Mouse (Mus musculus): ENCODE data around the gene Ndfip2.

The Ndfip2 gene

DNA sequence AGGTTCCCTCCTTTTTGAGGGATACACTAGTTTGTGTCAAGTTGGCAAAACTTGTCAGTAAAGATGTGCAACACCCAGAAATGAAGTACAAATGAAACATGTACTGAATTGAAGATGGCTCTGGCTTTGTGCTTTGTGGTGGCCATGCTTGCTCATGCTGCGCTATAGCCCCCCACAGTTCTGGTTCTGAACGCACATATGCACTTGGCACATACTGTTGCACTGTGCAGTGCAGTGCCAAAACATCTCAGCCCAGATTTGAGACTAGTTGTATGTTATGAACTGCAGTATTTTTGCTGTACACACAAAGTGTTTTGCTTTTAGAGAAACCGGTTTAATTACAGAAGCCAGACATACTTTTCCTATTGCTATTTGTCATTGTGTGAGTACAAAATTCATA, 25.7 kb downstream of the Ndfip2 start:
- DNase-seq (ENCODE audit: low read depth, low spot score): no peak

- no peak for DNase-seq (ENCODE audit: low read depth, low spot score)
These were observed 29.2 kb downstream of the Ndfip2 start for GRCm38 (mm10) chr14:105287557-105287956.

- DNase-seq (ENCODE audit: low read depth, low spot score): no peak
These were observed 29.6 kb downstream of the Ndfip2 start for GRCm38 (mm10) chr14:105287972-105288371.

DNA sequence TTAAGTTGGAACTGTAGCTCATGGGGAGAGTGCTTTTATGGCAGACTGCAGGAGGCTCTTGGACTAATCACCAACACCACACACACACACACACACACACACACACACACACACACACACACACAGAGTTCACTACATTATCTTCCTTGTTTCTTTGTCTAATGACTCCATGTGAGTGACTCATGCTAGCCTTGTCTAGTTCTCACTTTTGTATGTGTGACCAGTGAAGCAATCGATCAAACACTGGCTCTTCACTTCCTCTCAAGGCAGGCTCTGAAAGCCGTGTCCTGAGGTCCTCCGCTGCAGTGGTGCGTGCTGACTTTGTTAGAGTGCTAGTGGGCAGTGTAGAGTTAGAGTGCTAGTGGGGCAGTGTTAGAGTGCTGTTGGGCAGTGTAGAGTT, 30.2 kb downstream of the Ndfip2 start:
- no peak for DNase-seq (ENCODE audit: low read depth, low spot score)

GRCm38 (mm10) chr14:105292139-105292538, 33.8 kb downstream of the Ndfip2 start:
- DNase-seq (ENCODE audit: low read depth, low spot score): no peak

GRCm38 (mm10) chr14:105293777-105294176, 35.4 kb downstream of the Ndfip2 start:
- no peak for DNase-seq (ENCODE audit: low read depth, low spot score)

GRCm38 (mm10) chr14:105295820-105296582, 37.6 kb downstream of the Ndfip2 start:
- DNase-seq (ENCODE audit: low read depth, low spot score): no peak

- no peak for DNase-seq (ENCODE audit: low read depth, low spot score)
These were observed 41.4 kb downstream of the Ndfip2 start for GRCm38 (mm10) chr14:105299744-105300255.

- no peak for DNase-seq (ENCODE audit: low read depth, low spot score)
These were observed 42.2 kb downstream of the Ndfip2 start for GRCm38 (mm10) chr14:105300551-105300950.

DNA sequence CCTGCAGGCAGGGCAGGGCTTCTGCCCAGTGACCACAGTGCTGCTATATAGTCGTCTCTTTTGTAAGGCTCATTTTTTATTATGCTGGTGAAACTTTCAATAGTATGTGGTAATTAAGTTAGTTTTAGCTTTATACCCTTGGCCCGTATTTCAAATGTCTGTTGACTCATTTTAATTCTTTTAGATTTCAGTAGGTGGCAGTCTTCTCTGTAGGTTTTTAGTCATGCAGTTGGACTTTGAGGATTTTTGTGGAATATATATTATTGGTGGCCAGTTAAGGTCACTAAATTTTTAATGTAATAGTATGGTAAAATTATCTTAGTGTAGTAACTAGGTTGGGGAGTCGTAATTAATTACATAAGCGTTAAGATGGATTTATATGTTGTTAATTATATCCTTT, 44.3 kb downstream of the Ndfip2 start:
- DNase-seq (ENCODE audit: low read depth, low spot score): no peak

DNA sequence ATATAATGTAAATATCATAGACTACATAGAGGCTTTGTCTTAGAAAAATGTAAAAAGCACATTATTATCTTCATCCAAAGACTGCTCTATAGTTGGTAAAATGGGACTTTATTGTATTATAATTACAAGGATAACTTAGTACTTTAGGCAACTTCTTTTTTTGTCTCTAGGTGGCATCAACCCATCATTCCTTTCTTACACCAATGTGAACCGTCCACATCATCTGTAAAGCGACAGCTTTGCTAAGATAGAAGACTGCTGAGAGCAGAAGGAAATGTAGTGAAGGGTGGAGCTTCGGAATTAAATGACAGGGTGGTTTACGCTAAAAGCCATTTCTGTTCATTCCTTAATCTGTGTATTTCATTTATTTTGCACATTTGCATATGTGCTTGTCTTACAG, 49.3 kb downstream of the Ndfip2 start:
- DNase-seq (ENCODE audit: low read depth, low spot score): no peak

GRCm38 (mm10) chr14:105312366-105312765, 54.0 kb downstream of the Ndfip2 start:
- no peak for DNase-seq (ENCODE audit: low read depth, low spot score)

GRCm38 (mm10) chr14:105312944-105313343, 54.6 kb downstream of the Ndfip2 start:
- no peak for DNase-seq (ENCODE audit: low read depth, low spot score)

DNA sequence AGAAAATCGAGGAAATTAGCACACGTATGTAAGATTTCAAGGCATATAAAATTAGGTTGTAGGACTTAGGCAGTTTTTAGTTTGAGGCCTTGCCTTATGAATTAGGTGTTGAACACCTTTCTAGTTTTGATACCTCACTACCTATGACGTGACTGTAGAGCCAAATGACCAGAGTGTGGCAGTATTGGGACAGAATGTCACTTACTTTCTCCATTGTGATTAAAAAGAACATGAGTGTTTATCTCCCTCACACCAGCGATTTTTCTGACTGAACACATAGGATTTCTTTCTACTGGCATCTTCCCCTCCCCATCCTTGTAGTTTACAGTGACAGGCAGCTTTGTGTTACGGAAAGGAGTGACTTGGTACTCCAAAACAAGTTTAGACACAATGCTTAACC, 55.5 kb downstream of the Ndfip2 start:
- no peak for DNase-seq (ENCODE audit: low read depth, low spot score)

- no peak for DNase-seq (ENCODE audit: low read depth, low spot score)
These were observed 63.3 kb downstream of the Ndfip2 start for GRCm38 (mm10) chr14:105321712-105322111.

GRCm38 (mm10) chr14:105322829-105323228, 64.5 kb downstream of the Ndfip2 start:
- no peak for DNase-seq (ENCODE audit: low read depth, low spot score)

DNA sequence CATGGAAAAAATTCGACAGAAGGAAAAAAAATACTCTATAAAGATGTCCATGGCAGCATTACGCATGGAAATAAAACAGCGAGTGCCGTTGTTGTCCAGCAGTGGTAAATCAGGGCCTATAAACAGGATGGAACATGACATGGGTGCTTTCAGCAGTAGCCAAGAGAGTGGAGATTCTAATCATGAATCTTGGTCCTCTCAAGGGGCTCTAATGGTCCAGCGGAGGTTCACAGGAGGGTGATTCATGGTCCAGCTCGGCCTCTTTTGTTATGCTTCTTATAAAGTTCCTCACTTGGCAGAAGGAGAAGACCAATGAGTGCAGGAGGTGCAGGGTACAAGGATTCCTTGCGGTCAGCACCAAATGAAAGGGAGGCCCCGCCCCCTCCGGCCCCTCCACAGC, 65.1 kb downstream of the Ndfip2 start:
- no peak for DNase-seq (ENCODE audit: low read depth, low spot score)

DNA sequence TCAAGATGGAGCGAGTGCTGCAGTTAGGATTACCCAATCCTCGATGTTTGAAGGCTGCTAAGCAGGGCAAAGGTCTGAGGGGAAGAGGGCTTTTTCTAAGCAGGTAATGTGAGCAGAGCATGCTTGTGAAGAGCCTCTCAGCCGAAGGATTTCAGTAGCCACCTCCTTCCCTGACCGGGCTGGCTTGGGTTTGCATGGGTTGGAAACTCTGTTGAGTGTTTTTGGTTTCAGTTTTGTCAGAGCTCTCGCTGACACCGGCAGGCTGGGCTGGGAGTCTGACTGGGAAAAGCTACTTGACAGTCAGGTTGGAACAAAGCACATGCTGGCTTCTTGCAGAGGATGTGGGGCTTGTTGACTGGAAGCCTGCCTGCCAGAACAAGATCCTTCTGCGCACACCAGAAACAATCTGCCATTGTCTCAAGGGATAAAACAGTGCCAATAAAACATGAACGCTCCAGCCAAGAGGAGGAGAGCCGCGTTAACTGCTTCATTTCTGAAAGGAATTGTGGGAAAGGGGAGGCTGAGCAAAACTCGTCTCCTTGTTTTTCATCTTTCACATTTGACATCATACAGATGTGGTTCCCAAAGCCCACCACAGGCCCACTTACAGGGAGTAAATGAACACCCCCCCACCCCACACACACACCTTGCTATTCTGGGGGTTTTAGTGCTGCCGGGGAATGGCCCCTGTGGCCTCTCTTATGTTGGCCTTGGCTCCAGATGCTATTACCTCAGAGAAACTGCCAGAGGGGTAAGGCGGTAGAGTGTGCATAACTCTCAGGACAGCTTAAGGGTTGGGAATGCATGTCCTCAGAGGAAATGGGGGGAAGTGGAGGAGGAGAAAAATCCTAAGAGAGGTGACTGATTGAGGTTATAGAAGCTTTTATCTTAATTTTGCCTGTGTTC, 70.3 kb downstream of the Ndfip2 start:
- no peak for DNase-seq (ENCODE audit: low read depth, low spot score)

DNA sequence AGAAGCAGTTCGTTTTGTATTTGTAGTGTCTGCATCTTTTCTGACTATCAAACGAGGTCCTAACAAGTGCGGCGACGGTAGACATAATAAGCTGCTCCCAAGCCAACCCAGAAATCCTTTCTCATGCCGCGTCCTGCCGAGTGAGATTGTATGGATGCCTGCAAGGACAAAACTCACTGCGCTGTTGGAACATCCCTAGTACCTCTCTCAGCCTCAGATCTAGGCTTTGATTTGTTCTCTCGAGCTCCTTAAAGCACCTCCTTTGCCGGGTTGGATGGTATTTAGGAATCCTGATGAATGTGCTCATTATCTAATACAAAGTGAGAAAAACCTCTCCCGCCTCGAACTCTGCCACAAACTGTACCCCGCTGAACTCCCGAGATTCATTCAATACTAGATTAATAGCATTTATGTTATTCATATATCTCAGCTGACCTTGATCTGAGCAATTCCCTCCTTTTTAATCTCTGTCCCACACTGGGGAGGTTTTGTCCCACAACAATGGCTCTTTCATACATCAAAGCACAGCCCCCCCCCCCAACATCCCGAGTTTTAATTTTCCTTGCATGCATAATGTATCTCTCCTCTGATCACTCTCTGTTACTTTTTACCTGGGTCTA, 75.2 kb downstream of the Ndfip2 start:
- no peak for DNase-seq (ENCODE audit: low read depth, low spot score)

DNA sequence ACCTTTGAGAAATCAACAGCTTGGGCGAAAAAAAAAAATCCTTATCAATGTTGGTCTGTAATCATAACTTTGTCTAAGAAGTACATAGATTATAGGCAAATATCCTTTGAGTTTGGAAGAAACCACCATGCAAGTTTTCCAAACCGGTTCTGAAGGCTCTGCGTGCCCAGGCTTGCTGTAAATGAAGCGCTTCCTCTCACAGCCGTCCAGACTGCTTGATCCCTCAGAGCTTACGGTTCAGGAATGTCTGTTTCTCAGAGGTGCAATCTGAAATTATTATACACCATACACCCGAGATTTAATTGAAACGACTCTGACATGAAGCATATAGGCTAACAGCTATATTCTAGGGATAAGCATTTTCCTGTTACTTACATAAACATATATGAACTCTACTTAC, 83.4 kb downstream of the Ndfip2 start:
- DNase-seq (ENCODE audit: low read depth, low spot score): no peak

- DNase-seq (ENCODE audit: low read depth, low spot score): no peak
These were observed 95.7 kb downstream of the Ndfip2 start for GRCm38 (mm10) chr14:105354121-105354520.
